Mouse (Mus musculus) intestine, embryonic 14.5 days (tissue): ENCODE results near the gene Ifitm6. TPM values are rescaled to one million over a fixed set of nuclear protein-coding genes. Genes with fewer than 3 reads are reported as not detected.
"Not testable (repeated sequence)": the region's sequence is repeated elsewhere in the genome, so short reads cannot be mapped to it uniquely, and the experiment has no call there.

Experiments
- ATAC-seq: fragments of 200-750 bp; cut with Nextera tagmentation; replicated peaks from 2 replicates; pipeline ENCODE4 v1.8.0; 2017; ENCODE audit warnings: low read depth, moderate number of reproducible peaks, moderate TSS enrichment, moderate library complexity; ENCODE audit not compliant: low FRiP score, low TSS enrichment
- DNase-seq: peaks from one replicate; pipeline ENCODE4 v3.0.0-alpha.2; 2018; ENCODE audit warnings: low spot score
- H3K27ac ChIP-seq: fragments of 300-500 bp; sonication (generic); 2 replicates; pipeline ENCODE4 v1.5.1; 2014; ENCODE audit warnings: low read depth, mild to moderate bottlenecking, control low read depth
- H3K27me3 ChIP-seq: fragments of 300-500 bp; sonication (generic); replicated peaks from 2 replicates; pipeline ENCODE4 v1.6.1; 2014; ENCODE audit warnings: low read length, control low read depth; ENCODE audit not compliant: control insufficient read depth, insufficient read depth
- H3K36me3 ChIP-seq: fragments of 300-500 bp; sonication (generic); 2 replicates; pipeline ENCODE4 v1.6.1; 2014; ENCODE audit warnings: low read length, control low read depth; ENCODE audit not compliant: control insufficient read depth, insufficient read depth
- H3K4me1 ChIP-seq: fragments of 300-500 bp; sonication (generic); replicated peaks from 2 replicates; pipeline ENCODE4 v1.6.1; 2014; ENCODE audit warnings: low read length, control low read depth, mixed read lengths; ENCODE audit not compliant: control insufficient read depth, insufficient read depth
- H3K4me2 ChIP-seq: fragments of 300-500 bp; sonication (generic); 2 replicates; pipeline ENCODE4 v1.6.1; 2014; ENCODE audit warnings: low read length
- H3K4me3 ChIP-seq: fragments of 300-500 bp; sonication (generic); 2 replicates; pipeline ENCODE4 v1.5.1; 2014; ENCODE audit warnings: low read depth, low read length, control low read depth, mixed read lengths
- H3K9ac ChIP-seq: fragments of 300-500 bp; sonication (generic); 2 replicates; pipeline ENCODE4 v1.6.1; 2014; ENCODE audit warnings: mild to moderate bottlenecking, low read length
- H3K9me3 ChIP-seq: fragments of 300-500 bp; sonication (generic); 2 replicates; pipeline ENCODE4 v1.6.1; 2016; ENCODE audit warnings: low read length, control low read depth; ENCODE audit not compliant: control insufficient read depth
- WGBS: fragments of 180-500 bp; shearing (Covaris S2); extraction: QIAGEN DNeasy Blood & Tissue Kit; methylation state at CpG from one replicate; pipeline ENCODE4 v1.1.7; 2014; 5-methylcytosine and 5-hydroxymethylcytosine counted together
- polyA plus RNA-seq: library from polyadenylated mRNA; unstranded; fragments of >200 nt; fragmentation: Nextera tagmentation; extraction: Ambion mirVana; gene quantifications from 2 replicates; pipeline ENCODE4 v1.2.1, GENCODE M21; 2014

The Ifitm6 gene
- polyA plus RNA-seq, result 0.78 and 1.2 TPM in 2 replicates

DNA sequence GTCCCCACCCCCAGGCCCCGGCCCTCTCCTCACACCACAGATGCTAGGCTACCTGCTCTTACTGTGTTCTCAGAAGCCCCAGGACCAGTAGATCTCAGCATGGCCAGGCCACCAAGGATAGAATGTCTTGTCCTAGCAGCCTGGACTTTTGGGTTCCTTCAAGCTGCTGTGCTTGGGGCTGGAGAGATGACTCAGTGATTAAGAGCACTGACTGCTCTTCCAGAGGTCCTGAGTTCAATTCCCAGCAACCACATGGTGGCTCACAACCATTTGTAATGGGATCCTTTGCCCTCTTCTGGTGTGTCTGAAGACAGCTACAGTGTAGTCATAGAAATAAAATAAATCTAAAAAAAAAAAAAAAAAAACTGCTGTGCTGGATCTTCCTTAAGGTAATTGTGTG lies at the start of gene Ifitm6:
Gene Ifitm6, minus strand, starts transcription at position 101 of the 400 bp plus-strand sequence.
- not testable (repeated sequence) for ATAC-seq, H3K4me2 ChIP-seq

DNA sequence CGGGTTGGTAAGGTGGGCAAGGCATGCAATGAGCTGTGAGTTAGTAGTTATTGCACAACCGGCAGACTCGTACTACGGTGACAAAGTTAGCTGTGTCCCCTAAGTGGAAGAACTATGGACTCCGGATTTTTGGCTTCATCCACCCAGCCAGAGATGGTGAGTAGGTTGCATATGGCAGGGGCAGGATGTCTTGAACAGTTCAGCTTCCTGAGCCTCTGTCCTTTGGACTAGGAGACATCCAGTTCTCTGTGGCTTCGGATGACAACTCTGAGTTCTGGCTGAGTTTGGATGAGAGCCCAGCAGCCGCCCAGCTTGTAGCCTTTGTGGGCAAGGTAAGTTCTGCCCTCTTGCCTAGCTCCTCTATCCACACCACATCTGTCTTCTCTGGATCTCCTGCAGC lies 46.9 kb upstream of the Ifitm6 start:
- no peak for ATAC-seq
- Histone ChIP-seq H3K27ac (no peak overlapping the region), H3K4me2 (no peak overlapping the region), H3K9me3 (no peaks in the 10 kb centered on the region), H3K4me3 (no peak overlapping the region), H3K27me3 (no peaks in the 10 kb centered on the region), H3K36me3 (peaks cover 23% of the 10 kb centered on the region), H3K9ac (no peak overlapping the region), H3K4me1 (peaks cover 15% of the 10 kb centered on the region; the same call in 1 of the 2 replicates)
- DNase-seq, result no peak
- WGBS, result 90% methylated on average over 7 of the region's 7 CpGs

More for the DNA sequence above, at the start of gene Ifitm6:
- H3K27ac ChIP-seq, H3K4me1 ChIP-seq, H3K36me3 ChIP-seq, H3K27me3 ChIP-seq, DNase-seq, H3K4me3 ChIP-seq, H3K9ac ChIP-seq, H3K9me3 ChIP-seq: not testable (repeated sequence)
- 96% methylated on average over 1 of the region's 1 CpGs for WGBS

DNA sequence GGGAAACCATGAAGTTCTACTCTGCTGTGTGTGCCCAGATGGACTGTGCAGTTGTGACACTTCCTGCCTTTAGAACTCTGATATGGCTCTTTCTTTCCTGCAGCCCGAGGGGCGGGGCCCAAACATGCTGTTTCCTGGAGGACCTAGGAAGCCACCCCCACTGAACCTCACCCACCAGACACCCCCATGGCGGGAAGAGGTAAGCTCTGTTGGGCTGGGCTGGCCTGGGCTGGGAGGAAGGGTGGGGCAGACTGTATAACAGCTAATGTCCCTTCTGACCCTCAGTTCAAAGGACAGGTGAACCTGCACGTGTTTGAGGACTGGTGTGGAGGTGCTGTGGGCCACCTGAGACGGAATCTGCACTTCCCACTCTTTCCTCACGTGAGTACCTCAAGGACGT lies 46.5 kb upstream of the Ifitm6 start:
- Histone ChIP-seq H3K9me3 (no peaks in the 10 kb centered on the region), H3K4me3 (no peak overlapping the region), H3K9ac (no peak overlapping the region), H3K27ac (no peak overlapping the region), H3K36me3 (peaks cover 23% of the 10 kb centered on the region), H3K27me3 (no peaks in the 10 kb centered on the region), H3K4me2 (no peak overlapping the region), H3K4me1 (peaks cover 15% of the 10 kb centered on the region; the same call in 1 of the 2 replicates)
- no peak for DNase-seq
- ATAC-seq, result peak; percentile 20; the same call in 1 of the 2 replicates
- WGBS, result 68% methylated on average over 7 of the region's 7 CpGs

DNA sequence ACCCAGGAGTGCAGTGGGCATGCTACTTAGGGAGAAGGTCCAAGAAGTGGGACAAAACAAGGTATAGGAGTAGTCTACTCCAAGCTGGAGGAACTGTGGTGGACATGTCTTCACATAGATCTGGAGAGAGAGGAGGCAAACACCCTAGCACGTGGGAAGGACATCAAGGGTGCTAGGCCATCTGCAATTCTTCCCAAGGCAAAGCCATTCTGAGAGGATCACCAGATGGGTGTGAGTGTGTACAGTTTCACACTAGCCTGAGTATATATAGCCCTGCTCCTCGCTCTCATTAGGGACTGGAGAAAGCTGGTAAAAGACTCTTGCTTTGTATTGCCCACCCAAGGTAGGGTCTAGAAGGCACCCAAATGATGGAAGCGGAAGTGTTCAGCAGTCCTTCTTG lies 45.6 kb upstream of the Ifitm6 start:
- no peaks in the 10 kb centered on the region for H3K27me3 ChIP-seq
- 89% methylated on average over 3 of the region's 3 CpGs for WGBS
- H3K4me1 ChIP-seq, result peaks cover 15% of the 10 kb centered on the region; the same call in 1 of the 2 replicates
- no peak overlapping the region for H3K9ac ChIP-seq
- no peaks in the 10 kb centered on the region for H3K9me3 ChIP-seq
- H3K4me3 ChIP-seq, result no peak overlapping the region
- H3K27ac ChIP-seq, result no peak overlapping the region
- ATAC-seq, result no peak
- no peak overlapping the region for H3K4me2 ChIP-seq
- DNase-seq, result no peak
- H3K36me3 ChIP-seq, result peaks cover 18% of the 10 kb centered on the region

DNA sequence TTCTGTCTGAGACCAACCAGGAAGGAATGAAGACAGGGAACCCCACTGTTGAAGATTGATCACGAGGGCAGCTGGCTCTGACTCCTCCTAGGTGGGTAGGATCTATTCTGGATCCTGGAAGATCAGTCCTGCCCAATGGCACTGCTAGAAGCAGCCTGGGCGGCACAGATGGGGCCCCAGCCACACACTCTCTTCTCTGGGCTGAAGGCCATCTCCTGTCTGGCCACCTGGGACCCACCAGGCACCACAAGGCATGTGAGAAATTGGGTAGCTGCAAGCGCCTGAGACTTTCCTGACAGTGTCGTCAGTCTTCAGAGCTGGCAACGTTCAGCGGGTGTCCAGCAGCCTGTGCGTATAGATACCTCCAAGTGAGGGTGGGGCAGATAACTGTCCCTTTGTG lies 44.8 kb upstream of the Ifitm6 start:
- no peaks in the 10 kb centered on the region for H3K9me3 ChIP-seq
- H3K36me3 ChIP-seq, result peaks cover 17% of the 10 kb centered on the region
- H3K27me3 ChIP-seq, result no peaks in the 10 kb centered on the region
- no peak for ATAC-seq
- no peak overlapping the region for H3K4me2 ChIP-seq
- no peak overlapping the region for H3K27ac ChIP-seq
- no peak overlapping the region for H3K4me3 ChIP-seq
- H3K9ac ChIP-seq, result no peak overlapping the region
- 87% methylated on average over 7 of the region's 7 CpGs for WGBS
- no peak for DNase-seq
- peaks cover 15% of the 10 kb centered on the region; the same call in 1 of the 2 replicates for H3K4me1 ChIP-seq

DNA sequence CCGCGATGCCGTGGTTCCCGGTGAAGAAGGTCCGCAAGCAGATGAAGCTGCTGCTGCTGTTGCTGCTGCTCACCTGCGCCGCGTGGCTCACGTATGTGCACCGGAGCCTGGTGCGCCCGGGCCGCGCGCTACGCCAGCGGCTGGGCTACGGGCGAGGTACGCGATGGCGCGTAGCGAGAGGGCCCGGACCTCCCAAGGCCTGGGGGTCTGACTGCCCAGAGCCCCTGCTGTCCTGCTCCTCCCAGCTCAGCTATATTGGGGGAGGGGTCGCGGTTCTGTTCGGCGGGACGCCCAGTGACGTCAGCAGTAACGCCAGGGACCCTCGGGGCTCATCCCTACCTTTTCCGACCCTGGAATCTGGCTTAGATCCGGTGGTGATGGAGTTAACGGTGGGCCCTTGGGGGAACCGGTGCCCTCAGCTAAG lies 43.6 kb upstream of the Ifitm6 start:
- Histone ChIP-seq H3K4me2 (peak overlapping the region; percentile 97), H3K9me3 (no peaks in the 10 kb centered on the region), H3K4me3 (peak overlapping the region; percentile 74), H3K4me1 (peaks cover 15% of the 10 kb centered on the region; the same call in 1 of the 2 replicates), H3K9ac (peak overlapping the region; percentile 83), H3K36me3 (peaks cover 15% of the 10 kb centered on the region), H3K27me3 (no peaks in the 10 kb centered on the region), H3K27ac (peak overlapping the region; percentile 27; the same call in 1 of the 2 replicates)
- ATAC-seq, result peak; percentile 59
- peak; percentile 66 for DNase-seq
- WGBS, result under 1% methylated on average over 36 of the region's 37 CpGs

DNA sequence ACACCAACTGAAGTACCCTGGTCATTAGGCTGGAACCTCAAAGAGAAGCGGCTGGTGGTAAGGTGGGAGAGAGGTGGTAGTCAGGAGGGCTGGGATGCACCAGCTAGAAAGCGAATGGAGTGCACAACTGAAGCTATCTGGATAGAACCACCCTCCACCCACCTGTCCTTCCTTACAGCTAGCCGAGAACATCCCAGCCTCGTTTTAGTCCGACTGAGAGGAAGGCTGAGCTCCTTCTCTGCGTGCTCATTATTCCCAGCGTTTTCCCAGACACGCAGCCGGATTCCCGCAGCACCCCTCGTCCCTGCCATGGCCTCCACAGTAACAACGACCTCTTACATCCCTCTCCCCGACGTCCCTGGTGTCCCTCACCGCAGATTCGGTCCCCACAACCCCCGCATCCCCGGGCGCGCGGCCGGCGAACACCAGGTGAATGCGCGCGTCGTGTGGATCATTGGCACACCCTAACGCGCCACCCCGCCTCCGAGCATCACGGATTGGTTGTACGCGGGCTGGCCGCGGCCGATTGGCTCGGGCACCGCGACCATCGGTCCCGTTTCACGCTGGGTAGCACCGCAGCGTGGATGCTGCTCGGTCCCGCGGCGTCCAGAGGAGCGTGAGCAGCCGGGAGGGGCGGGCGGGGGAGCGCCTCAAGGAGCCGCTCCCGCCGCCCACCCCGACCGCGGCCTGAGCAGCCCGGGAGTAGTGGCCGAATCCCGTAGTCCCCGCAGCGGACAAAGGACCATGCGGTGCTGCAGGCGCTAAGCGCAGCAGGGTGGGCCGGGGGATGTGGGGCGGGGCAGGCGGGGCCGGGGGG lies 42.9 kb upstream of the Ifitm6 start, which contains the start of gene B4galnt4:
Gene B4galnt4, plus strand, starts transcription at position 679 of the 817 bp plus-strand sequence.
- DNase-seq (peak; percentile 90), ATAC-seq (peak; percentile 94)
- WGBS, result under 1% methylated on average over 72 of the region's 72 CpGs
- peak within 1 kb of the TSS; percentile 74 for H3K4me3 ChIP-seq
- H3K9ac ChIP-seq, result peak within 1 kb of the TSS; percentile 83
- H3K27ac ChIP-seq, result peak within 1 kb of the TSS; percentile 27; the same call in 1 of the 2 replicates
- H3K9me3 ChIP-seq, result no peaks in the 10 kb centered on the region
- H3K4me2 ChIP-seq, result peak within 1 kb of the TSS; percentile 97
- peaks cover 15% of the 10 kb centered on the region; the same call in 1 of the 2 replicates for H3K4me1 ChIP-seq
- peaks cover 15% of the 10 kb centered on the region for H3K36me3 ChIP-seq
- H3K27me3 ChIP-seq, result no peaks in the 10 kb centered on the region

DNA sequence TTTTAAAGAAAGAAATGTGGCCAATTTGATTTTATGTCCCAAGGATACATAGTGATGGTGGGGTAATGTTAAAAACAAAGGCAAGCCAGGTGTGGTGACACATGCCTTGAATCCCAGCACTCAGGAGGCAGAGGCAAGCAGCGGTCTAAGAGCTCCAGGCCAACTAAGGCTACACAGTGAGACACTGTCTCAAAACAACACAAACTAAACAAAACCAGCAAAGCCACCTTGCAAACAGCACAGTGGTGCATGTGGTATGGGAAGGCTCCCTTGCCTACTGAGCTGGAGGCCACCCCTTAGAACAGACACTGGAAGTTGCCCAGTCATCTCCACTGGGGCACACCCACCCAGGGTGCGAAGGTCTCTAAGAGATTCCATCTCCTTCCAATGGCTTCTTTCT lies 42.2 kb upstream of the Ifitm6 start:
- H3K36me3 ChIP-seq, result peaks cover 14% of the 10 kb centered on the region
- DNase-seq (no peak), ATAC-seq (peak; percentile 9; the same call in 1 of the 2 replicates)
- 81% methylated on average over 2 of the region's 2 CpGs for WGBS
- peak overlapping the region; percentile 97 for H3K4me2 ChIP-seq
- no peaks in the 10 kb centered on the region for H3K9me3 ChIP-seq
- H3K27ac ChIP-seq, result no peak overlapping the region
- H3K4me1 ChIP-seq, result peaks cover 15% of the 10 kb centered on the region; the same call in 1 of the 2 replicates
- no peaks in the 10 kb centered on the region for H3K27me3 ChIP-seq
- peak overlapping the region; percentile 83; the same call in 1 of the 2 replicates for H3K9ac ChIP-seq
- H3K4me3 ChIP-seq, result peak overlapping the region; percentile 74
